Mouse (Mus musculus) cerebellum, adult 9-11 months (tissue): ENCODE data around the gene Gm21885.

ENCODE experiments used
- DNase-seq: peaks from one replicate; pipeline ENCODE4 v3.0.0; 2022

Gm21885 gene

GRCm38 (mm10) chr11:94320969-94321930, 39.6 kb downstream of the Gm21885 start:
- peak; percentile 18 for DNase-seq

DNA sequence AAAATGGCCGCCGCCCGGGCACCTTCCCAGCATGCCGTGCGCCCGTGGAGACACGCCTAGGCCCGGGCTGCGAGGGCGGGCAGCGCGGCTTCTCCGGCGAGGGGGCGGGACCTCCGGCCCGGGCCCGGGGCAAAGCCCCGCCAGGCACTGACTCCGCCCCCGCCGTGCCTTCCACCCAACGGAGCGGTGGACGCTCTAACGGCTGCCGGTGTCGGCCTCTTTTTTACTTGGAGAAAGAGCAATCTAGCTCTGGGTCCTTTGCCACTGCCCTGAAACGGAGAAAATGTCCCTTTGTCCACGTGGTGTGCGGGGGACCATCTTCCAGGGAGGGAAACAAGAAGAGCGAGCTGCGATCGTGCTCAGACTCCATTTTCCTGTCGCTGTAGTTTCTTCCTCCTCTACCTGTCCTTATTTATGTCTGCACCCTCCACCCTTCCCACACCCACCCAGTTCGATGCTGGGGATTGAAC, 40.3 kb downstream of the Gm21885 start, which contains the start of gene Luc7l3:
Gene Luc7l3, minus strand, starts transcription at position 58 of the 470 bp plus-strand sequence.
- DNase-seq = peak; percentile 94

DNA sequence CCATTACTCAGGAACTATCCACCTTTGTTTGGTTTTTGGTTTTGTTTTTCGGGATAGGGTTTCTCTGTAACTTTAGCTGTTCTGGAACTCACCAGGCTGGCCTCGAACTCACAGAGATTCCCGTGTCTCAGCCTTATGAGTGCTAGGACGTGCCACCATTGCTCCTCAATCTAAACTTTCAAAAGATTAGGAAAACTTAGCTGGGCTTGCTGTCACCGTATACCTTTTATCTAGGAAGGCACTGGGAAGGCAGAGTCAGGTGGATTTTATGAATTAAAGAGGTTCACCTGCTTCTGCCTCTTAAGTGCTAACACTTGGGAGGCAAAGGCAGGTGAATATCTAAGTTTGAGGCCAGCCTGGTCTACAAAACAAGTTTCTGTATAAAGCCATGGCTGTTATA, 41.0 kb downstream of the Gm21885 start:
- no peak for DNase-seq

GRCm38 (mm10) chr11:94323271-94323925, 41.7 kb downstream of the Gm21885 start:
- DNase-seq = no peak

GRCm38 (mm10) chr11:94324618-94325017, 42.9 kb downstream of the Gm21885 start:
- no peak for DNase-seq

DNA sequence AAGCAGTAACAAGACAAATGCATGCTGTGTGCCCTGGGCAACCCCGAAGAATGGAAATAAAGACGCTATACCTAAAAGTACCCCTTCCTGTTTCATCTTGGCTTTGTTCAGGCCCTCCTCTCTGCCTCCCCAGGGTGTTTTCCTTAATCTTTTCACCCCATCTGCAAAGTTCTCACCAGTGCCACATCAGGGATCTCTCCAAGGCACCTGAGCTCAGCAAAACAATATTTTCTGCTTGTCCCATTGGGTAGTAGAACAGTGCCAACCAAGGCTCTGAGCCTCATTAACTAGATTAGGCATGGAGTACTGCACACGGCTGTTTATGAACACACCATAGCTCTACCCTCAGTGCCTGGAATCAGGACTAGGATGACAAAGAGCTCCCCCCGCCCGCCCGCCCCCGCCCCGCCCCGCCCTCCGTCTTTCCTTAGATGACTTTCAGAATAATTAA, 45.3 kb downstream of the Gm21885 start:
- peak; percentile 85 for DNase-seq

DNA sequence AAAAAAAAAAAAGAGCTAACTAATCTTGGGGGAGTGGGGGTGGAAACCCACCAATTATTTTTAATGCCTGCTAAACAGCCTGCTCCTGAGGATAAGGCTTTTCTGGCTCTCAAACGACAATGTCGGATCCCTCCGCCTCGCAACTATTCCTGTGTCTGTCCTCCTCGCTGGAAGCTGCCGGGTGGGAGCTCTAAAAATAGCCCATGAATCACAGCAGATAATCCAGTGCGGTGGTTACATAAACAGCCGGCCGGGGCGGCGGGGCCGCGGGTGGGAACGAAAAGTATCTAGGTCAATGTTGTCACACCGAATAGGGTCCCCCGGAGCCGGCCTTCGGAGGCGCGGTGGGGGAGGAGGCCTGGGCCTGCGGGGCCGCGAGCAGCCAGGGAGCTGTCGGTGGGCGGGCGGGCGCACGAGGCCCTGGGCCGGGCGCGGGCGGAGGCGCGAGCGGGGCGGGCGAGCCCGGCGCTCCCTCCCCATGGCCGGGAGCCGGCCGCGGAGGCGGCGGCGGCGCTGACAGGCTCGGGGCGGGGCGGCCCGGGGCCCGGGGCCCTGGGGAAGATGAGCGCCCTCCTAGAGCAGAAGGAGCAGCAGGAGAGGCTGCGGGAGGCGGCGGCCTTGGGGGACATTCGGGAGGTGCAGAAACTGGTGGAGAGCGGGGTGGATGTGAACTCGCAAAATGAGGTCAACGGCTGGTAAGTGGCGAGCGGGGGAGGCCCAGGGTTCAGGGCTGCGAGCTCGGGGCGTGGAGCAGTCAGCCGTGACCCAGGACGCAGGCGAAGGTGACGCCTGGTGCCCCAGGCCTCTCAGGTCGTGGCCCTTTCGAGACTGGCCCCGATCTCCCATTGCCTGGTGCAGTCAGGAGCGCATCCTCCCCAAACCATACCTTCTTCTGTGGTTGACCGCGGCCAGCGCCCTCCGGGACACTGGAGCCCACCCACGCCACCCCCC, 46.3 kb downstream of the Gm21885 start, which contains the start of gene Ankrd40:
Gene Ankrd40, plus strand, starts transcription at position 309 of the 951 bp plus-strand sequence.
- peak; percentile 98 for DNase-seq

GRCm38 (mm10) chr11:94328644-94329025, 47.0 kb downstream of the Gm21885 start:
- DNase-seq = no peak

DNA sequence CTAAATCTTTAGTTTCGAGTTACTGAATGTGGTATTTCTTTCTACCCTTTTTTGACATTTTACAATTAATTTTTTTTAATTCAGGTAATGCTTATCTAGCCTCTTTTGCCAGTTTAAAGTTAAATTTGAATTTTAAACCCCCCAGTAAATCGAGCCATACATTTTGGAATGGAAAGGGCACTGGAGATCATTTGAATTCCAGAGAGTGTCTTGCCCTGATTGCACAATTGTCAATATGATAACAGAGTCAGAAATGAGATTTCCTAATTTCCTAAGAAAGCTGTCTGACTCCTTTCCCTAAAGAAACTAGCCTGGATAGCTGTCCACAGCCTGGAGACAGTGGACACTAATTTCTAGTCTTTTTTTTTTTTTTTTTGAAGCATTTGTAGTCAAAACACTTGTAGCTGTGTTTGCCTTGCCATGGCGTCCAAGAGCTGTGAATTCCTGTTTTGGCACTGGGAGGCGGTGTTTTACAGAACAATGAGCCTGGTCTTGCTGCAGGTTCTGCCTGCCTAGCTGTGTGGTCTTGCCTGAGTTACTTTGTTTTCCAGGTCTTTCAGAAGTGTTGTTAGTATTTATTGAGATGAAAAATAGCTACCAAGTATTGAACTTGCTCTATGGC, 47.7 kb downstream of the Gm21885 start:
- DNase-seq = peak; percentile 78

- DNase-seq = no peak
Measured at GRCm38 (mm10) chr11:94330211-94330610, 48.5 kb downstream of the Gm21885 start.

- no peak for DNase-seq
Measured at GRCm38 (mm10) chr11:94332726-94333125, 51.1 kb downstream of the Gm21885 start.

DNA sequence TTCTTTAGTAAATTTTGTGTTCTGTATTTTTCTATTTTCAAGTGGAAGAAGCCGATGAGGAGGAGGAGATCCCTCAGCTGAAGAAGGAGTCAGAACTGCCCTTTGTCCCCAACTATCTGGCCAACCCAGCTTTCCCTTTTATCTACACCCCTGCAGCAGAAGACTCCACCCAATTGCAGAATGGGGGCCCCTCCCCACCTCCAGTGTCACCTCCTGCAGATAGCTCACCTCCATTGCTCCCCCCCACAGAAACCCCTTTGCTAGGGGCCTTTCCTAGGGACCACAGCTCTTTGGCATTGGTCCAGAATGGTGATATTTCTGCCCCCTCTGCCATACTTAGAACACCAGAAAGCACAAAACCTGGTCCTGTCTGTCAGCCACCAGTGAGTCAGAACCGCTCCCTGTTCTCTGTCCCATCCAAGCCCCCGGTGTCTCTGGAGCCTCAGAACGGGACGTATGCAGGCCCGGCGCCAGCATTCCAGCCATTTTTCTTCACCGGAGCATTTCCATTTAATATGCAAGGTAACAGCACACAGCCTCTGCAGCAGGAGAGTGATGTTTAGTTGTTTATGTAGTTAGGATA, 52.8 kb downstream of the Gm21885 start:
- DNase-seq = no peak
